Comparison of ENCODE assay signal across 10 mouse cellular contexts in the genomic region with DNA sequence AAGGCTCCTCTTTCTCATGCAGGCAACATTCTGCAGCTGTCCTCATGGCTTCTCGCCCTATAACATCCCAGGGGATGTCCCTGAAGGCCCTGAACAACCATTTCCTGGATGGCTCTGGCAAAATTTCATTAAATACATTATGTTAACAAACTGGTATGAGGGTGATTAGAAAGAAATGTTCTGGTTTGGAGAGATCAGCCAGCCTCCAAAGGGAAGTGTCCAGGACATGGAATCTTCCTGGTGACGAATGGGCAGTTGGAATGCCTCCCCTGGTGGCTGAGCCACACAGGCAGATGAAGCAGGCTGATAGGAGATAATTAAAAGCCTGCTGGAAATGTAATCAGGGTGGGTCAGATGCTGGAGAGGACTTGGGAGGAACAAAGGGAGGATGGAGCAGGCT. TPM values are rescaled to one million over a fixed set of nuclear protein-coding genes. Genes with fewer than 3 reads are reported as not detected.
DNase-seq lines count a peak whose midpoint lies in the region; ATAC-seq and TF ChIP-seq lines count a peak whose summit lies in the region.
"Had no signal": no experiment of that assay in that cellular context is flagged by ENCODE, and none has a peak within 500 bp of the region (broad histone marks: within the 10 kb centered on the region; RNA-seq: fewer than 3 reads in every experiment).

No protein-coding gene starts in this region.

- H3K79me2 ChIP-seq in heart, adult 2 months (replicated peaks; ENCODE audit: control insufficient read depth, insufficient read depth, low read length), result no peaks in the 10 kb centered on the region

- peak; percentile 83 for TF ChIP-seq EP300 in heart, adult 2 months (IDR thresholded peaks at IDR 0.05; ENCODE audit: insufficient read depth, low read depth, low read length)

- WGBS in kidney, embryonic 14.5 days, result 53% methylated on average over 2 of the region's 2 CpGs
- 38% methylated on average over 2 of the region's 2 CpGs for WGBS in heart, adult 2 months
- WGBS in hindbrain, postnatal 0 days, result 44% methylated on average over 2 of the region's 2 CpGs
- WGBS in midbrain, embryonic 15.5 days, result 48% methylated on average over 2 of the region's 2 CpGs

- no peaks in the 10 kb centered on the region for H3K27me3 ChIP-seq in kidney, embryonic 14.5 days (ENCODE audit: control insufficient read depth, insufficient read depth, low read length)
- H3K27me3 ChIP-seq in heart, adult 2 months (ENCODE audit: control insufficient read depth, insufficient read depth, low read length), result no peaks in the 10 kb centered on the region
- H3K27me3 ChIP-seq in hindbrain, postnatal 0 days (ENCODE audit: insufficient read depth, low read length), result no peaks in the 10 kb centered on the region
- H3K27me3 ChIP-seq in midbrain, embryonic 15.5 days (replicated peaks), result no peaks in the 10 kb centered on the region

- peak; percentile 67 for TF ChIP-seq CTCF in heart, adult 2 months (IDR thresholded peaks at IDR 0.05)
- TF ChIP-seq CTCF in hindbrain, postnatal 0 days (IDR thresholded peaks at IDR 0.05; ENCODE audit: low read depth), result peak; percentile 46

- ATAC-seq in kidney, embryonic 14.5 days (ENCODE audit: low FRiP score, low TSS enrichment), result peak; percentile 41; the same call in 1 of the 2 replicates
- ATAC-seq in hindbrain, postnatal 0 days, result no peak
- ATAC-seq in midbrain, embryonic 15.5 days (replicated peaks), result no peak
- ATAC-seq in monocyte, adult 5-6 weeks (replicated peaks; ENCODE audit: insufficient number of reproducible peaks, low FRiP score, low TSS enrichment, poor library complexity, severe bottlenecking), result no peak

- H3K4me1 ChIP-seq in kidney, embryonic 14.5 days (ENCODE audit: control insufficient read depth, insufficient read depth, low read length), result peaks cover 31% of the 10 kb centered on the region
- peaks cover 12% of the 10 kb centered on the region for H3K4me1 ChIP-seq in heart, adult 2 months (ENCODE audit: control insufficient read depth, insufficient read depth, low read length)
- peaks cover 15% of the 10 kb centered on the region for H3K4me1 ChIP-seq in hindbrain, postnatal 0 days (ENCODE audit: insufficient read depth, low read length)
- peaks cover 35% of the 10 kb centered on the region for H3K4me1 ChIP-seq in midbrain, embryonic 15.5 days

- no peak overlapping the region for H3K4me3 ChIP-seq in kidney, embryonic 14.5 days (ENCODE audit: low read length)
- no peak overlapping the region for H3K4me3 ChIP-seq in heart, adult 2 months
- no peak overlapping the region for H3K4me3 ChIP-seq in hindbrain, postnatal 0 days (ENCODE audit: low read length)
- no peak overlapping the region for H3K4me3 ChIP-seq in midbrain, embryonic 15.5 days

- intact Hi-C loops in heart, adult 2 months (cut with DNase I), result loop anchor here (1.0 to 5.0 kb wide), 2 partner anchors 16 to 96 kb away; a partner anchor contains a TSS

- H3K9ac ChIP-seq in kidney, embryonic 14.5 days (ENCODE audit: low read depth, low read length), result no peak overlapping the region
- no peak overlapping the region for H3K9ac ChIP-seq in heart, adult 2 months (ENCODE audit: low read depth, low read length)
- H3K9ac ChIP-seq in hindbrain, postnatal 0 days (replicated peaks; ENCODE audit: low read length), result no peak overlapping the region
- H3K9ac ChIP-seq in midbrain, embryonic 15.5 days, result no peak overlapping the region

- TF ChIP-seq POLR2A in heart, adult 2 months (IDR thresholded peaks at IDR 0.05; ENCODE audit: insufficient read depth, low read depth, low read length), result no peak

- H3K36me3 ChIP-seq in kidney, embryonic 14.5 days (ENCODE audit: control insufficient read depth, insufficient read depth, low read length), result no peaks in the 10 kb centered on the region
- H3K36me3 ChIP-seq in heart, adult 2 months (ENCODE audit: control insufficient read depth, insufficient read depth, low read length), result peaks cover 3% of the 10 kb centered on the region; the same call in 1 of the 2 replicates
- no peaks in the 10 kb centered on the region for H3K36me3 ChIP-seq in hindbrain, postnatal 0 days (ENCODE audit: insufficient read depth, low read length)
- no peaks in the 10 kb centered on the region for H3K36me3 ChIP-seq in midbrain, embryonic 15.5 days (replicated peaks)

- H3K9me3 ChIP-seq in kidney, embryonic 14.5 days (ENCODE audit: control insufficient read depth, low read length), result no peaks in the 10 kb centered on the region
- no peaks in the 10 kb centered on the region for H3K9me3 ChIP-seq in hindbrain, postnatal 0 days (ENCODE audit: low read length)
- H3K9me3 ChIP-seq in midbrain, embryonic 15.5 days, result no peaks in the 10 kb centered on the region

- H3K27ac ChIP-seq in kidney, embryonic 14.5 days (ENCODE audit: low read depth, low read length), result peak overlapping the region; percentile 49; the same call in 1 of the 2 replicates
- 0 out of 2 replicates have a peak overlapping the region, but pooled peaks have one; percentile 17 for H3K27ac ChIP-seq in heart, adult 2 months
- H3K27ac ChIP-seq in hindbrain, postnatal 0 days, result no peak overlapping the region
- peak overlapping the region; percentile 35; the same call in 1 of the 2 replicates for H3K27ac ChIP-seq in midbrain, embryonic 15.5 days

- no peak overlapping the region; the same call in 1 of the 2 replicates for H3K4me2 ChIP-seq in kidney, embryonic 14.5 days (replicated peaks; ENCODE audit: low read depth, low read length)
- H3K4me2 ChIP-seq in hindbrain, postnatal 0 days (ENCODE audit: low read depth, low read length), result no peak overlapping the region
- no peak overlapping the region for H3K4me2 ChIP-seq in midbrain, embryonic 15.5 days

- DNase-seq in kidney, postnatal 36 days, result no peak
- peak in 1 of 2 experiments; percentile 56 for DNase-seq in heart, adult 2 months
- DNase-seq in hindbrain, postnatal 0 days (ENCODE audit: low spot score), result no peak
- no peak for DNase-seq in urinary bladder, adult 18-20 months (ENCODE audit: low spot score in 2 of 2)
- no peak for DNase-seq in layer of hippocampus, adult 8-10 months (ENCODE audit: low spot score in 2 of 2)
- DNase-seq: adrenal gland, postnatal 14 days; right cerebral cortex, postnatal 14 days had no signal

RNA-seq across cellular contexts. Expression of a gene that starts 27.3 kb away (rescaled TPM):
- 52.4 and 71.6 TPM in 2 replicates for polyA plus RNA-seq in kidney, embryonic 14.5 days (2014; fragmentation: Nextera tagmentation; extraction: Ambion mirVana)
- 100 to 1,000 TPM; 103 to 123 TPM for total RNA-seq in heart, adult 2 months (2021)
- 68.9 and 81.6 TPM in 2 replicates for polyA plus RNA-seq in heart, adult 2 months (2012; rRNA removed)
- total RNA-seq in hindbrain, postnatal 0 days (2014; rRNA removed), result 137 and 142 TPM in 2 replicates
- 60.6 and 64.3 TPM in 2 replicates for polyA plus RNA-seq in hindbrain, postnatal 0 days (2015; fragmentation: Nextera tagmentation; extraction: Ambion mirVana)
- polyA plus RNA-seq in midbrain, embryonic 15.5 days (2015; fragmentation: Nextera tagmentation; extraction: Ambion mirVana), result 72.1 and 77.6 TPM in 2 replicates
- 43.4 to 47.8 TPM (median 44.2 TPM) in 3 replicates for total RNA-seq in monocyte, adult 5-6 weeks (2017)
- total RNA-seq in layer of hippocampus, adult 8-10 months (2022), result 100 to 1,000 TPM; 103 to 145 (median 128) TPM
